Mouse (Mus musculus) spleen, postnatal 14 days (tissue): ENCODE results near the gene Rps26.

Experiments
- DNase-seq, 2 experiments: peaks; one replicate each; pipeline ENCODE4 v3.0.0; 2021 to 2022; ENCODE audit warnings: low spot score in 2 of 2

The Rps26 gene

DNA sequence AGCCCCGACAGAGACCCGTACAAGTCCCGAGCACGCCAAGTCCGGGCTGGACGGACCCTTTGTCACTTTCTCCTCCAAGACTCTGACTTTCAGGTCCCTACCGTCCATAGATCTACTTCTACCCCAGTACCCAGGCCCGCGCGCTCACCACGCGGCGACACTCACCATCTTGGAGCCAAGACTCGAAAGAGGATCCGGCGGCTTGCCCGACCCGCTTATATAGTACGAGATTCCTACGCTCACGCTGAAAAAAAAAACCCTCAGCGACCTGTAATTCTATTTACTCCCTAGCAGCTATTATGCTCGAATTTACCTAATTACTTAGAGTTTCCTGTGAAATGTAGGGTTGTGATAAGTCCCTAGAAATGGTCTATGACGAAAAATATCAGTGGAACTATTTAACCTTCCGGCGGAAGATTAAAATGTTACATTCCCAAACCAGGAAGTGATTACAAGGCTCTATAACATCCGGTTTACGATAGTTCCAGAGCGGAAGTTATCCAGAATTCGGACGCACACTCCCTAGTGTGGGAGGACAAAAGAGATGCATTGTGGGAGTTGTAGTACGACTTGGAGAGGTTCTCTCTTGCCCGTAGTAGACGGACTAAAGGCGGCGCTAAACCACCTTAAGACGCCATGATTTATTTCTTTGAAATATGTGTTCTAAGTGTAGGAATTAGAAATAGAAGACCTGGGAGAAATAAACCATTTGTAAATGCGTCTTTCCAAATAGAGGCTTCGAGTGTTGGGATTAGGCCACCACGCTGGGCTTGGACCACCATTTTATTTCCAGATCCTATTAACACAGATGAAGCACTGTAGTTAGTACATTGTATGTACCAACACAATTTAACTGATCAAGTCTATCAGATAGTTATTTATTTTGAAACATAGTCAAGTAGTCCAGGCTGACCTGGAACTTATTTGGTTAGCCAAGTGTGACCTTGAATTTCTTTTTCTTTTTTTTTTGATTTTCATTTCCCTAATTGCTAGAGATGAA is at the start of gene Rps26:
Gene Rps26, minus strand, starts transcription at position 437 of the 1,000 bp plus-strand sequence.
- DNase-seq, result peak; percentile 69 to 83

DNA sequence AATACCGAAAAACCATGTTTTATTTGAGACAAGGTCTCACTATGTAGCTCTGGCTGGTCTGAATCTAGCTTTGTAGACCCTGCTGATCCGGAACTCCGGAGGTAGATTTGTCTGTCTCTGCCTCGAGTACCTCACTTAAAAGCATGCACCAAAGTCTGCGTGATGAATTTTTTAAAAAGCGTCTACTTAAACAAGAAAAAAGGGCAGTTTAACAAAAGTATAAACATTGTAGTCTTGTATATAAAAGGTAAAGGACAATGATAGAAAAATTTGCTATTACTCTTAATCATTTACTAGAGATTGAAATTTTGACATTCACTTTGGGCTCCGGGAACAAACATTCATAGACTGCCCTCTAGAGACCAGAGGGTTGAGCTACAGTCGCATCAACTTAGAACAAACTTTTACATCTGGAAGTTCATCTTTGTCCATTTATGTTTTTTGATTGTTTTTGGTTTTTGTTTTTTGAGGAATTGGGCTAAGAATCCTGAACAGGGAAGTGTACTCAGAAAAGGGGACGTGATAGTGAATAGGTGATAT is 48.0 kb upstream of the Rps26 start:
- DNase-seq, result no peak

DNA sequence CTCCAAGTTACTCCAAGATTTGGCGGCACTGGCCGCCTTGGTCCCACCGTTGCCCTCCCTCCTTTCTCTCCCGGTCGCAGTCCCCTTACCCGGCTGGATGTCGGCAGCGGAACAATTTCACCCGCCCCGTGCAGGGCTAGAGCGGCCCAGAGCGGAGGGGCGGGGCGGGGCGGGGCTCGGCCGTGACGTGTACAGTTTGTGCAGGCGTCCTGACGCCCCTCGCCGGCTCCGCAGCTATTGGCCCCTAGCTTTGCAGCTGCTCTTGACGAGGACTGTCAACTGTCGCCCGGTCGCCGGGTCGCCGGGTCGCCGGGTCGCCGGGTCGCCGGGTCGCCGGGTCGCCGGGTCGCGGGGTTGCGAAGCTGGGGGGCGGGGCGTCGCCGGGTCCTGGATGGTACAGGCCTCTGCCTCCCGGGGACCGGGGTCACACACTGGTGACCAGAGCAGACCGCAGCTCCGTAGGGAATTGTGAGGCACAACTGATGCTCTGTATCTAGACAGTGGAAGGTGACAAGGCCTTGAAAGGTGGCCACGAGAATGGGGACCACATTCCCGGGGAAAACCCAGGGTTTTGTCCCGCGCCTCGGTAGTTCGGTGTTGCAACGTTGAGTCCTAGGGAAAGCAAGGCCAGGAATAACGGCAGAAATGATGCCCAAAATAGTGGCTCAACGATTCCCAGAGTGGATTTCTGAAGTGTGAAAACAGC is 47.4 kb upstream of the Rps26 start, which contains the start of gene Suox:
Gene Suox, minus strand, starts transcription at position 311 of the 706 bp plus-strand sequence.
- peak; percentile 67 to 68 for DNase-seq

DNA sequence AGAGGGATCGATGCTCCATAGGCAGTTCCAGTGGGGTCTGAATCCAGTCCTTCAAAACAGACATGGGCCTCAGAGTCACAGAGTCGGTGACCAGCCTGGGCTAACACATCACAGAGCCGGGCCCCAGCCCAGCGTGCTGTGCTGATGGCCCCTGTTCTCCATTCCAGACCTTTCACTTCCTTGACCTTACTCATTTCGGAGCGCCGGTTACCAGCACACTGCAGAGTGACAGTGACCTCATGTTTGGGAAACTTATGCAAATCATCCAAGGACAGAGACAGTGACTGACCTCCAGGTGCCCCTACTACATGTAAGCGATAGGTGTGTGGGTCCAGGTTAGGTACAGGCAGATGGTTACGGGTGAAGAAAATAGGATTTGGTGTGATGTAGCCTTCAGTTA is 44.6 kb upstream of the Rps26 start:
- DNase-seq, result no peak

DNA sequence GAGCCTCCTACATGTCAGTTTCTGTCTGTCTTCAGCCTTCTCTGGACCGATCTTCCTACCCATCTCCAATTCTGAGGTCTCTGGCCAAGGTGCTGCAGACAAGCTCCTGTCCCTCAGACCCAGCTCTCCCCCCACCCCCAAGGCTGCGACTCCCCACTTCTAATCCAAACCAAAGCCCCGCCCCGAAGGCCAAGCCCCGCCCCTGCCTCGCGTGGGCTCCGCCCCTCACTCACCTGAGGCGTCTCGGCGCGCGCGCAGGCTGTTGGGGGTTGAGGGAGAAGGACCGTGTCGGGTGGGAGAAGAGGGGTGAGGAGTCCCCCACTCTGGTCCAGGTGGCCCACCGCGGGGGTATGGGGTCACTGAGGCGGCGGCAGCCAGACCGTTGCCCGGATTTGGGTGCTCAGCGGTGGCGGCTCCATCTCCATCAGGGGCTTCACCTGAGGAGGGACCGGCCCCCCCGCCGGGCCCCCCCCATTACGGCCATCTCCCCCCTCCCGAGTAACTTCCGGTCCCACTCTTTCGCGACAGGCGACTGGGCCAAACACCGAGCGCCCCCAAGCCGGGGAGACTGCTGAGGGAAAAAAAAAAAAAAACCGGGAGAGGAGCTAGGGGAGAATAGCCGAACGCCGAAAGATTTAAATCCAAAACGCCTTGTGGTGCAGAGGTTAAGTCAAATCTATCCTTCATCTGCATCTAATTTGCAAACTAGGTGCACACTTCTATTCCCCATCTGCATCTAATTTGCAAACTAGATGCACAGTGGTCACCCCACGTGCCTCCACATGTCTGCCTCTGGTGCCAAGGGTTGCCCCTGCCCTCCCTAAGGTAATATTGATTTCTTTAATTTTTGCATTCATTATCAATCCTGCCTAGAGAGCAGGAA is 42.5 kb upstream of the Rps26 start:
- DNase-seq, result peak; percentile 40 to 57

DNA sequence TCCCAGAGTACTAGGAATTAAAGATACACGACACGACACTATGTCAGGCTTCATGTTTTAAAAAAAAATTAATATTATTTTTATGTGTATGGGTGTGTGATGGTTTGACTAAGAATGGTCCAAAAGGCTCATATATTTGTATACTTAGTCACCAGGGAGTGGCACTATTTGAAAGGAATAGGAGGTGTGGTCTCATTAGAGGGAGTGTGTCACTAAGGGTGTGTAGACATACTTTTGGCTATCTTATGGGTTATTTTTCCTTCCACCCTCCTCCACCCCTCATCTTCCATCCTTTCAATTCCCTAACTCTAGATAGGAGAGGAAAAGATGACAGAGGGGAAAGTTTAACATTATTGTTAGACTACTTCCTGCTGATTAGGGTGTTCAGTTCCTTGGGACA is 39.3 kb upstream of the Rps26 start:
- DNase-seq, result no peak

DNA sequence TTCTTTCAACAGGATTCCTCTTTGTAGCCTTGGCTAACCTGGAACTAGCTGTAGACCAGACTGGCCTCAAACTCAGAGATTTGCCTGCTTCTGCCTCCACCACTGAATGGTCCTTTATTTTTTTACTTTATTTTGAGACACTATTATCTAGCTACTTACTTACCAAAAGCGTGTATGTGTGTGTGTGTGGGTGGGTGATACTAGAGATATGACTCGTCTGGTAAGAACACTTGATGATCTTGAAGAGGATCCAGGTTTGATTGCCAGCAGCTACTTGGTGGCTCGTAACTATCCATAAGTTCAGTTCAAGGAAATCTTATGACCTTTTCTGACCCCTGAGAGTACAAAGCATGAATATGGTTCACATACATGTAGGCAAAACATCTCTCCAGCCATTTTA is 38.8 kb upstream of the Rps26 start:
- no peak for DNase-seq

DNA sequence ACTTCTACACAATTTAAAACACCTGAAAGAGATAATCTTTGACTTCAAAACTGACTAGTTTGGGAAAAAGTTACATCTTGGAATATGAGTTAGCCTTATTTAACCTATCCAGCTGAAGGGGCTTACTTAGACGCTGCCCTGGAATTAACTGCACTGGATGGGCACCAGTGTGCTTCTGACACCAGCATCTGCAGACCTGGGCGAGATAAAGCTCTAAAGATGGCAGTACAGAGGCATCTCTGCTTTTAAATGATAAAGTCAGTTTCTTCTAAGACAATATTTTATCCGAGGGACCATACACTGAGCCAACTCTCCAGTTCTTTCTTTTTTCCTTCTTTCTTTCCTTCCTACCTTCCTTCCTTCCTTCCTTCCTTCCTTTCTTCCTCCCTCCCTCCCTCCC is 38.3 kb upstream of the Rps26 start:
- no peak for DNase-seq

DNA sequence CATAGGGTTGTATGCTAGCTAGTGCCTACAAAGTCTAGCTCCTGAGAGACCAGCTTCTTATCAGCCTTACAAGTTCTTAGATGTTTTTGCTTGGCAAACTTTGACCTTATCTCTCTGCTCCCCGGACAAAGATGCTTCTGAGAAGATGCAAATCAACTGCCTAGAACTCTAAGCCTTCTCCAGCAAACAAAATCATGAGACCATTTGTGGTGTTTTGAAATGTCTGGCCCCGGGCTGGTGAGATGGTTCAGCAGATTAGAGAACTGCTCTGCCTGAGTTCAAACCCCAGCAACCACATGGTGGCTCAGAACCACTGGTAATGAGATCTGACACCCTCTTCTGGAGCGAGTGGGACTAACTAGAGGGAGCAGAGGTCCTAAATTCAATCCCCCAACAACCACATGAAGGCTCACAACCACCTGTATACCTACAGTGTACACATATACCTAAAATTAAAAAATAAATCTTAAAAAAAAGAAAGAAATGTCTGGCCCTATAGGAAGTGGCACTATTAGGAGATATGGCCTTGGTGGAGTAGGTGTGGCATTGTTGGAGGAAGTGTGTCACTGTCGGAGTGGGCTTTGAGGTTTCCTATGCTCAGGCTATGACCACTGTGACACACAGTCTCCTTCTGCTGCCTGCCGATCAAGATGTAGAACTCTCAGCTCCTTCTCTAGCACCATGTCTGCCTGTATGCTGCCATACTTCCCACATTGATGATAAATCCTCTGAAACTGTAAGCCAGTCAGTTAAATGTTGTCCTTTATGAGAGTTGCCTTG is 37.1 kb upstream of the Rps26 start:
- DNase-seq, result no peak

DNA sequence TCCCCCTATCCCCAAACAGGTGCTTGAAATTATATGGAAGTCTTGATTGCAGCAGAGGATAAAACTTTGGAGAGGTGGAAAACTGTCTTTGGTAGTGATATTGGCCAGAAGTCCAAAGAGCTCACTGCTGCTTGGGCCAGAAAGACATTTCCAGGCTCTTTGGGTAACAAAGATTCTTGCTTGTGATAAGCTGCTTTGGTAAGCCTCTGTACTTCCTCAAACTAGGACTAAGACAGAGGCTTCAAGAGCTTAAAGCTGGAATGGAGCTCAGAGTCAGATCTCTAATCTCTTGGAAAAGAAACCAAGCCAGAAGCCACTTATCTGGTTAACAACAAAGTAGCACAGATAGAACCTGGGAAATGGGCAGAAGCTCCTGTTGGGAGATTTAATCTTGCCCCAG is 35.9 kb upstream of the Rps26 start:
- DNase-seq, result no peak

DNA sequence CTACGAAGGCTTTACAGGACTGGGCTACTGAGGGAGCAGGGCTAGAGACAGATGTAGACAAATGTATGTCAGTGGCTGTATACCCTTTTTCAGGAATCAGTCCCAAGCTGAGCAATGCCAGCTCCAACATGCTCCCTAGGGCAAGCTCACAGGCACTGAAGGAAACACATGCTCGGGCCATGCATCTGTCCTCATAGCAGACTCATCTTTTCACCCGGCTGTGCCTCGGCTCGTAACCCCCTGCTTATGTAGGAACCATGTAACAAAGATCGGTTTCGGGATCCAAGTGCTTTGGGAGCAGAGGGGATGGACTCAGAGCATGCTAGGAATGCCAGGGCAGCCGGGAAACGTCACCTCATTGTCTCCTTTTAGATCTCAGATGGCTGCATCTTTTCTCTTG is 32.9 kb upstream of the Rps26 start:
- DNase-seq, result no peak

DNA sequence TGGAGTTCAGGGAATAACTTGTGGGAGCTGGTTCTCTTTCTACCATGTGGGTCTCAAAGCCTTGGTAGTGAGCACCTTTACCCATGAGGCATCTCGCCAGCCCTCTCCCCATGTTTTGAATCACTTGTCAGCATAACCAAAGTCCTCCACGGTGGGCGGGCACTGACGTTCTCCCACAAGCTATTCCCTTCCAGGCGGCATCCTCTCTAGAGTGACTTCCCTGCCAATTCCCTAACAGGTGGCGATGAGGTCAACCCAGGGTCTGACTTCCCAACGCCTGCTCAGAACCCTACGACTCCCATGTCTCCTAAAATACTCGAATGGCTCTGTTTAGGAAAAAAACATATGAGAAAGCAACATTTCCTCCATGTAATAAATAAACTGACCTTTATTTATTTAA is 31.3 kb upstream of the Rps26 start:
- no peak for DNase-seq

DNA sequence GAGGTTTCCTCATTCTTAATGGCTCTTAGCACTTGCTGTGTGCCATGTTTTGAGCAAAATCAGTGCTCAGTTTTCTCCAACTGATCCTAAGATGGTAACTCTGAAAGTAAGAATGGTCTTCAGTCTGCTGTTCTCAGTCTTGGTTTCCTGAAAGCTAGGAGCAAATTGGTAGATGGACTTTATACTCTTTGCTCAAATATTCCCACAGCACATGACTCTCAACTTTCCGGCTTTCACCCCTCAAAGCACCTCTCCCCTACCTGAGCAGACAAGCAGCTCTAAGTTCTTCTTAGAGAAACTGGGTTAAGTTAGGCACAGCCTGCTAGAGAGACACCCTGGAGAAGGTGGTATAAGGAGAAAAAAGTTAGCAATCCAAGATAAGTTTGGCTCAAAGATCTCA is 30.2 kb upstream of the Rps26 start:
- DNase-seq, result no peak

DNA sequence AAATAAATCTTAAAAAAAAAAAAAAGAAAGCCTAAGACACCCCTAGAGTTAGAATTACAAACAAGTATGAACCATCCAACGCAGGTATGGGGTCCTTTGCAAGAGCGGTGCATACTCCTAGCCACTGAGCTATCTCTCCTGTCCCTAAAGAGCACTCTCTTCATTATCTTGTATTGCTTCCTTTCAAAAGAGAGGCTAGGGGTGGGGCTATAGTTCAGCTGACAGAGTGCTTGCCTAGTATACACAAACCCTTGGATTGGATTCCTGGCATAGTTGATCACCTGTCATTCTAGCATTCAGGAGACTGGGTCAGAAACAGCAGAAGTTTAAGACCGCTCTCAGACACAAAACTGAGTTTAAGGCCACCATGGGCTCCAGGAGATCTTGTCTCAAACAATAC is 28.7 kb upstream of the Rps26 start:
- no peak for DNase-seq

DNA sequence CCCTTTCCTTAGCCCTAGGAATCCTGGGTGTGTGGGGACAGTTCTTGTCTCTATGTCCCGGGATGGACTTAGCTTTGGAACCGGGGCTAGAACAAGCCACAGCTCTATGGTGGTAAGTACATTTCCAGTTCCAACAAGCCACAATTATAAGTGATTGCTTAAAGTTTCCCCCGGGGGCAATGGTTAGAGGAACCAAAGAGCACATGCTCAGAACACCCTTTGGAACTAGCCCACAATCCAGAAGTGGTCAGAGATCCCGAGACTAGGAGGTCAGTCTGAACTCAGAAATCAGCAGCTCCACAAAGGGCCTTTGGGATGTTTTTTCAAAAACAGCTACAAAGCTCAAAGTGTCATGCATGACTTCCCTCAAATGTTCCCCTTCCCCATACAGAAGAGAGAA is 27.3 kb upstream of the Rps26 start:
- no peak for DNase-seq

DNA sequence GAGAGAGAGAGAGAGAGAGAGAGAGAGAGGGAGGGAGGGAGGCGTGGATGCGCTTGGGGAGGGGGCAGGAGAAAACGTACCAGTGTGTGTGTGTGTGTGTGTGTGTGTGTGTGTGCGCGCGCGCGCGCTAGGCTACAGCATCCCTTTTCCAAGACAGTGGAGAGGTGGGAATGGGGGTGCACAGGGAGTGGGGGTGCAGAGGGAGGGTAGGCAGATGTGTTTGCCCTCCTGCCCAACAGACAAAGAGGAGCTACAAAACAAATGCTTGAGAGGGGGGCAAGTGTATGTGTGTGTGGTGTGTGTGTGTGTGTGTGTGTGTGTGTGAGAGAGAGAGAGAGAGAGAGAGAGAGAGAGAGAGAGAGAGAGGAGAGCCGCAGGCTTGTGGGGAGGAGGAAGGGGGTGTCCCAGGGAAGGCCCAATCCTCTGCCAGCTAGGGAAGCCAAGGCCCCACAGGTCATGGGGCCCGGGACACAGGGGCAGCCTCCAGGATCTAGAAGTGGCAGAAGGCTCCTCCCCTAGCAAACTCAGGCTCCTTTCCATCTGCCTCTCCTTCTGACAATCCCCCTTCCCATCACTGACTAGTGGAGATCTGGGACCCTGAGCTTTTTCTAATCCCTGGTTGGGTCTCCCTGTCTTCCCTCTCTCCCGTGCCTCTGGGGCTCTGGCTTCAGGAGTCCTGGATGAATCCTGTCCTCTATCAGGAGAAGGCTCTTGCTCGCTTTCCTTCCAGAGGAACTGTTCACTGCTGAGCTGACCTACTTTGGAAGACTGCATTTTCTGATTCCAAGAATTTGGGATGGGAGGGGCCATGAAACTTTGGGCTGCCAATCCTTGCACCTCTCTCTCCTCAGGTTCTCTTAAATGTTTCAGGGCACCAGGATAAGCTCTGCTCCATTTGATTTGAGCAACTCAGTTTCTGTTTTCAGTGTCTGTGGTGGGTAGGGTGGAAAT is 19.9 kb upstream of the Rps26 start:
- DNase-seq, result no peak

DNA sequence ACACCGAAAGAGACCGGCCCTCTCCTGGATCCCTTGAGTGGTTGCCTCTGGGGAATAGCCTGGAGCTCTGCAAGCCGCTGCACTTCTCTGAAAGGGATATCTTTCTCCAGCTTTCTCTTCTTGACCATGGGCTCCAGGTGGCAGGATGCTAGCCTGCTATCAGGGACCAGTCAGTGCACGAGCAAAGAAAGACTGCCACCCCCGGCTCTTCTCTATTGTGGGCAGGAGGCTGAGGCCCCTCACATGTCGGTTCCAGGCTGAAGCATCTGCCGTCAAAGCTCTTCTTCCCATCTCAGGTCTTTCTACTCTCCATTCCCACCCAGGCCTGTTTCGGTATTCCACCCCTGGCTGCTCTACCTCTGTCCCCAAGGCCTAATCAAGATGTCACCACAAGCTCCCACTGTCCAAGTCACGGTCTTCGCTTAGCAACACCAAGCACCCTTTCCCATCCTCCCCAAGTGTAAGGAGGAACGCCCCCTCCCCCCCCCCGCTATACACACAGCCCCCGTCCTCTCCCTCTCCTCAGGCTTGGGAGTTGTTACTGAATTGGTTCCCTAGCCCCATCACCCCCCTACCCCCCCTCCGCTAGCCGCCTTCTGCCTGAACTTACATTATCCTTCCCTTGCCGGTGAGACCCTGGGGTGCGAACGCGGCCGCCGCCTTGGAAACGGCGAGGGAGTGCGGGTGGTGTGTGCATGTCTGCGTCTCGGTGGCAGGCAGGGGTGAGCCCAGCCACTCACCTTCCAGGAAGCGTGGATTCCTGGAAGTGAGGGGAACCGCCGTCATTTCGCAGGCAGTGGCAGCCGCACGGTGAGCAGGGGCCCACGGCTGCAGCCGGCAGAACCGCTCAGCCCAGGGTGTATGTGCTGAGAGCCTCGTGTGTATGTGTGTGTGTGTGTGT is 18.8 kb upstream of the Rps26 start, which contains the start of gene Ikzf4:
Gene Ikzf4, minus strand, starts transcription at position 881 of the 901 bp plus-strand sequence.
- no peak for DNase-seq

DNA sequence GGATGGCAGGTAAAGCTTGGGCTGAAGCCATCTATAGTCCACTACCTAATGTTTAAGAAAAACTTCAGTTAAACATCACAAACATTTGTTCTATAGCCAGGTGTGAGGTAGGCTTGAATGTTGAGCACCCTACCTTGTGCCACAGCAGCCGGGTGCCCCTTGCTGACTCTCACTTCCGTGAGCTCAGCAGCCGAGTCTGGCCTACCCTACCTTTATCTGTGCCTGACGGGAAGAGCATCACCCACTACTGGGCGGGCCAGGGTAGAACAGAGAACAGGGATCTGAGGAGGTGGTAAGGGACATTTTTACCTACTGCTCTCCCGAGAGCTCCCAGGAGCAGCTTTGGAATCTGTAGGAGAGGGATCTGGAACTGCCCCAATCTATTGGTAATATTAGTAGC is 16.2 kb upstream of the Rps26 start:
- DNase-seq, result no peak
